Mouse (Mus musculus) G1E-ER4 (cell line): ENCODE measurements around the gene Uckl1. TPM values are rescaled to one million over a fixed set of nuclear protein-coding genes. Genes with fewer than 3 reads are reported as not detected.

Experiments used
- GATA1 ChIP-seq: IDR thresholded peaks from one replicate; pipeline ENCODE4 v1.8.0; 2012; ENCODE audit warnings: low read length, inconsistent platforms
- polyA plus RNA-seq: library from polyadenylated mRNA; stranded (reverse); fragments of >175 nt; gene quantifications from 2 replicates; pipeline ENCODE4 v1.2.3, GENCODE M21; 2012

Uckl1 gene
- polyA plus RNA-seq, 1 experiment, result 72.0 TPM

DNA sequence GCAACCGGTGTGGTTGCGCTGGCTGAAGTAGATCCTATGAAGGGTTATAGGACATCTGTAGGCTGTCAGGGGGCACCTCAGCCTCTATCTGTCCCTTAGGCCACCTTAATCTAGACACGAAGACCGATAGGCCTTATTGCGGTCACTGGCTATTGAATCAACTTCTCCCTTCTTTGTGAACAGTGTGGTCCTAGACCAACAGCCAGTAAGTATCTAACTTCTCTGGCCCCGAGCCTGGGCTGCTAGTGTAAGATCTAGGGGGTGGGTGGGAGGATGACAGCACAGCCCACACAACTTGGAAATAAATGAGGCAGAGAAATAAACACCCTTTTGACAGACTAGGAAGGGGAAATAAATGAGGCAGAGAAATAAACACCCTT is 8.3 kb upstream of the Uckl1 start:
- TF ChIP-seq GATA1, result peak; percentile 22

DNA sequence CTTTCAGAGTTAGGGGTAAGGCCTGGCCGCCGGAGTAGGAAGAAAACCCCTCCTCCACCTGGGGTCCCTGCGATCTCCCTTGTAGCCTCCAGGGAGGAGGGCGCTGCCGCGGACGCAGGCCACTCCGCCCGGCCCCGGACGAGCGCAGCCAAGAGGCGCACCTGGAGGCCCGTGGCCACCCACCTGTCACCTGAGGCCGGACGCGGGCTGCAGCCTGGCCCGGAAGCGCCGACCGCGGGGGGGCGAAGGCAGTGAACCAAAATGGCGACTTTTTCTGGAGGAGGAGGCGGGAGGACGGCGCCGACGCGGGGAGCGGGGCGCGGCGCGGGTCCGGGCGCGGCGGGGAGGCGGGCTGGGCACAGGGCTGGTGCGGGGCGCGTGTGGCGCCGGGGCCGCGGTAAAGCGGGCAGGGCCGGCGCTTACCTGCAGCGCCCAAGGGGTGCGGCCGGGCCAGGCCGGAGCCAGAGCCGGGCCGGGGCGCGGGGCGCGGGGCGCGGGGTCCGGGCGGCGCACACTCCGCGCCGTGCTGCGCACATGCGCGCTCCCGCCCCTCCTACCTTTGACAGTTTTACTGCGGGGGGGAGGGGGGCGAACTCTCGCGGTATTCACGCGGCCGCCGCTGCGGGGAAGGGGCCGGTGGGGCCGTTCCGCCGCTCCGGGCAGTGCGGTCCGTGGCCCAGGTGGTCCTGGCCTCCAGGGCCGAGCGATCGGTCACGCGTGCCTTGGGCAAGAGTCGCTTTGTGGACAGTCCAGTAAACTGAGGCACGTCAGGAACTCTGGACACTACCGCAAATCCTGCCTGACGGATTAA is 7.7 kb upstream of the Uckl1 start, which contains the start of gene Zfp512b:
Gene Zfp512b (minus strand): TSS at position 573 of the 811 bp plus-strand sequence.
- no peak for TF ChIP-seq GATA1

DNA sequence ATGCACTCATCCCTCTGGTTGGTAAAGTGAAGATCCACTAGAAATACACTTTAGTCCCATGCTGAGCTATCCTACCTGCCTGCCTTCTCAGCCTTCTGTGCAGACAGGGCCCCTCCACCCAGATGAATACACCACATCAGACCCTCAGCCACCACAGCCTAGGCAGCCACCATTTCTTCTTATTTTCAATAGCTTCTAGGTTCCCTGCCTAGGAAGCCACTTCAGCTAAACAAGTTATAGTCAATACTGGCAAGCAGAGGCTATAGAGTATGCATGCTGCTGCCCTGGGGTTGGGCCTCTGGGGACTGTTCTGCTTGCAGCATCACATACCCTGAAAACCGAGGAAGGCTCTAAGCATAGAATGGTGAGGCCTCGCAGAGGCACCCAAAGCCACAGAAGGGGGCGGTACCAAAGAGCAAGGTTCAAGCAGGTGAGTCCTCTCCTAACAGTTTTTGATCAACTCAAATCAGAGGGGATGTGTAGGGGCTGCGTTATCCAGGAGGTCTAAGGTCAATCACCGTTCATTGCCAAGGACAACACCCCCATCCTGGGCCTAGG is 6.9 kb upstream of the Uckl1 start, which contains the start of gene Prpf6:
Gene Prpf6 (plus strand): TSS at position 341 of the 558 bp plus-strand sequence.
- no peak for TF ChIP-seq GATA1

DNA sequence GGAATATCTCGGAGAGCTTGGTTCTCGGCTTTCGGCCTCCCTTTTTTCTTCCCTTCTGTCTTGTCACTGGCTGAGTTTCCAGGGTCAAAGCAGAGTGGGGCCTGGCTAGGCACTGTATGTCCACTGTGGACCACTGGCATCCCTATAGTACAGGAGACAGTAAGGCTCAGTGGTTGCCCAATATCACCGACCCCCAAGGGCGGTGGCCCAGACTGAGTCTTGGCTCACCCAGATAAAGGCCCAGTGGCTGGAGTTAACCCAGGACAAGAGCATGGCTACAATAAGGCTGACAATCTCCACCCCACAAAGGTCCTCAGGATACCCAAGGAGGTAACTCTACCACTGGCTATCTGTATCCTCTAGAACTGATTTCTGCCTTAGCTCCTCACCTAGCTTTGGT is 5.8 kb upstream of the Uckl1 start:
- no peak for TF ChIP-seq GATA1

DNA sequence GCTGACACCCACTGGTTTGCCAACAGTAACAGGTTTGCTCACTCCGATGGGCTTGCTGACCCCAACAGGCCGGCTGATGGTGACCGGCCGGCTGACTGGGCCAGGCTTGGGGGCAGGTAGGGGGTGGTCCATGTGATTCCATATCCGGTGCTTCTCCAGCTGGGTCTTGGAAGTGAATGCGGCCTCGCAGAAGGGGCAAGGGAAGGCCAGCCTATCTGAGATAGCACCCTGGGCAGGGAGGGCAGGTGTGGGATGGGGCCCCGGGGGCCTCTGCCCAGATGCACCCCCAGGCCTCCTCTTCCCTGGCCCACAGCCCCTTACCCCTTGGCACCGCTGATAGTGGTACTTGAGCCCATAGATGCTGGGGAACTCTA is 5.0 kb upstream of the Uckl1 start:
- no peak for TF ChIP-seq GATA1

DNA sequence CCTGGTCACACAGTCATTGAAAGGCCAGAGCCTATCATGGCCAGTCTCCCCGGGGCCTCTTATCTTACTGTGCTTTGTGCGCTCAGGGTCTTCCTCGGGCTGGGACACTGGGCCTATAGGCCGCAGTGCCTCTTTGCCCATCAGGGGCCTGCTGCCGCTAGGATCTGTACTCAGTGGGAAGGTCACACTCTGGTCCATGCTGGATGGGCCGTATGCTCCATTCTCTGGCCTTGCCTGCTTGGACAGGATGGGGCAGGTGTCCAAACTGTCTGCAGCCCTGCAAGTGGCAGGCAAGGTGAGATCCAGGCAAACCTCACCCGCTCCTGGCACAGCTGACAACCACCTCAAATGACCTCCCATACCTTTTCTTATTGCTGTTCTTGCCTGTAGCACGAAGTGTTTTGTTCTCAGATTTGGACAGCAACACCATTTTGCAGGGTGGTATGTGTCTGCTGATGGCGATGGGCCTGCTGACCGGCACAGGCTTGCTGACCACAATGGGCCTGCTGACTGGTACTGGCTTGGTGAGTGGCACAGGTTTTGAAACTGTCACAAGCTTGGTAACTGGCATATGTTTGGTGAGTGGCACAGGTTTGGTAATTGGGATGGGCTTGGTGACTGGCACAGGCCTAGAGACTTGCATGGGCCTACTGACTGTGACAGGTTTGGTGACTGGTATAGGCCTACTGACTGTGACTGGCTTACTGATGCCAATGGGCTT is 4.5 kb upstream of the Uckl1 start:
- TF ChIP-seq GATA1, result no peak

DNA sequence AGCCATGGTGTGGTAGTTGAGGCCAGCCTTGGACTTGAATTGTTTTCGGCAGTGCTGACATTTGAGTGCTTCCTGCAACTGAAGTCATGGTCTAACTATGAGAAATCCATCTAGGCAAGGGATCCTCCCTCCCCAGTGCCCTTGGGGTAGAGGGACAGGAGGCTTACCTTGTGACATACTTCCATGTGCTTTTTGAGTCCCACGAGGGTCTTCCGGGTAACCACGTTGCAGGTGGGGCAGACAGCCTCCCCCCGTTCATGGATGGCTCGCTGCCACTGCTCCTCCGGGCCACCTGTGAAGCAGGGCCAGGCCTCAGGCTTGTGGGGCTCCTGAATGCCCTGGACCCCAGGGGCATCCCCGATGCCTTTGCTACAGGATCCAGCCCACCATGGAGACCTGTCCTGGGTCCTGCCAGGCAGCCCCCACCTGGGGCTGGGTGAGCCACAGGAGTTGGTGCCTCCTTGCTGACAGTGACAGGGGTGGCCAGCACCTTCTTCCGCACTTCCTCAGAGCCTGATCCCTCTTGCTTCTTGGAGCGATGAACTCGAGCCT is 3.6 kb upstream of the Uckl1 start:
- TF ChIP-seq GATA1, result no peak

DNA sequence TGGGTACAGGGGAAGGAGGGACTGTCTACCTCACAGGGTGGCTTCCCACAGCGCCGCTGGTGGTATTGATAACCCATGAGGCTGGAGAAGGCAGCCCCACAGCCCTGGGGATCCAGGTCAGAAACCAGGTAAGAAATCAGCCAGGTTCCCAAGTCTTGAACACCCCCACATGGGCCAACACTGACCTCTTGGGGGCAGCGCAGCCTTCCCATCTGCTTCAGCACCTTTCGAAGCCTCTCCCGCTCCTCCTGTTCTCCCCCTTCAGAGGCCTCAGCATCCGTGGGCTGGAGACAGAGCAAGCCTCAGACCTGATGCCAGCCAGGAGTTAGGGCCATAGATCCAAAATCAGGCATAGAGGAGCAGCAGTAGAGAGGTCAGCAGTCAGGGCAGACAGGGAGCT is 3.1 kb upstream of the Uckl1 start:
- no peak for TF ChIP-seq GATA1

DNA sequence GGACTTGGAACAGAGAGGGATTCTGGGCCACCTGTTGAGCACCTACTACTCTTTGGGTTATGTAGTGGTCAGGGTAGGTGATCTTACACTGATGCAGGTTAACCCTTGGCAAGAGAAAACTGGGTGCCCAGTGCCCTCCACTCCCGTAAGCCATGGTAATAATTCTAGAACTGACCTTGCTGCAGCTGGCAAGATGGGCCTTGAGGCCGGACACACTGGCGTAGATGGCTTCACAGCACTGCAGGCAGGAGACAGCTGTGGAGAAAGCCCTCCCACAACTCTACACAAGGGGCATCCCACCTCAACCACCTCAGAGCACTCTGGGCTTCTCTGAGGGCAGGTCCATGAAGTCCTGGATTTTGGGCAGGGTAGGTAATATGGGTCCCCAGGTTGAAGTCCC is 1.4 kb upstream of the Uckl1 start:
- no peak for TF ChIP-seq GATA1

DNA sequence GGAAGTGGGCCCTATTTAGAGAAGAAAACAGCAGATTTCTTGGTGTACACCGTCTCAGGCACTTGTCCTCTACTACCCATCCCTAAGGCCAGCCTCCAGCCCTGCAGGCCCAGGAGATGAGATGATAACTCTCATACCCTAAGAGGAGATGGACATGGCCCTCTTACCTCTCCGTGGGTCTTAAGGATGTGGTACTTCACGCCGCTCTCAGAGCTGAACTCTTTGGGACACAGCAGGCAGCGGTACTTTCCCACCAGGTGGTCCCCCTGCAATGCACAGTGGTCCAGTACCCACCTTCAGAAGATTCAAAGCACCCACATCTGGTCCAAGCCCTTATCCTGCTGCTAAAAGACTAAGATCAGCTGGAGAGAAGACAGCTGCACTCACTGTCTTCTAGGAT is 814 bp upstream of the Uckl1 start:
- TF ChIP-seq GATA1, result no peak

DNA sequence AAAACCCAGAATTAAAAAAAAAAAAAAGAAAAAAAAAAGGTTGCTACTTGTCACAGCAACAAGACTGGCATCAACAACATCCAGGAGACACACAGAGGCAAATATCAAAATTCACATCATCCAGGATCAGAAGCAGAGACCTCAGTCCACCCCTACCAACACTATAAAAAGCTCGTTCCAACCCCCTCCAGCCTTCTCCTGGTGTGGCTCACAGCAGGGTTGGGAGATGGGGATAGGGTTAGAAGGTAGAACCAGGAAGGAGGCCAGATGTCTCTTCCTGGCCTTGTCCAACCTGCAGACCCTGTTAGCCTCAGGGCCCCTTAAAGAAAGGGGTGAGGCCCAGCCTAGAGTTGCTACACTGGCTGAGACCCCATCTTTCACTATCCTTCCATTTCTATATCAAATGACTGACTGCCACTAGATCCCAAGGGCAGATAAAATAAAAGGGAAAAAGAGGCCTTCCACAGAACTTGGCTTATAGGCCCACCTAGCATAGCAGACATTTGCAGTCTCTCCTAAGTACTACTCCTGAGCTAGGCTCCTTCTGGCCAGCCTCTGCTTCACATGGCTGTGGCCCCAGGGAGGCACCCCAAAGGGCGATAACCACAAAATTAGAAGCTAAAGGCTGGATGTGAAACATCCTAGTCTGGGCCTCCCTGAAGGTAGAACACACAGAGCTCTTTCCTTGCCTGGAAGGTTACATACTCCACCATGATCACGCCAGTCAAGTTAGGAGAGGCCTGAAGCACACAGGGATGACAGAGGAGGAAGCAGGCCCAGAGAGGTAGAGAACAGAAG is 1.0 kb downstream of the Uckl1 start:
- TF ChIP-seq GATA1, result no peak

DNA sequence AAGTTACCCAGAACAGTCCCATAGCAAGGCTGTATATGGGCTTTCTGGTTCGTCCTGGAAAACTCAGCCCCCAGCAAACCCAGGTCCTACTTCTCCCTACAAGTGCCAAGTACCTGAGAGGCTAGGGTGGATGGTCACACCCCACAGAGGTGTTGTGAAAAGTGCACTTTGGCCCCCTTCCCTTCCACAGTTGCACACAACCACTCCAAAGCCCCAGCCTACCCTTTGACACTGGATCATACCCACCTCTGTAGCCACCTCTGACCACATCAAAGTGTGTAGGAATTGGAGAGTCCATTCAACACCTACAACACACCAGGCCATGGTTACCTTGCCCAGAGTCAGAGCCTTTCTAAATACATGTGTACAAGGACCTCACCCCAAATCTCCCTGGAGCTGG is 1.8 kb downstream of the Uckl1 start:
- no peak for TF ChIP-seq GATA1

DNA sequence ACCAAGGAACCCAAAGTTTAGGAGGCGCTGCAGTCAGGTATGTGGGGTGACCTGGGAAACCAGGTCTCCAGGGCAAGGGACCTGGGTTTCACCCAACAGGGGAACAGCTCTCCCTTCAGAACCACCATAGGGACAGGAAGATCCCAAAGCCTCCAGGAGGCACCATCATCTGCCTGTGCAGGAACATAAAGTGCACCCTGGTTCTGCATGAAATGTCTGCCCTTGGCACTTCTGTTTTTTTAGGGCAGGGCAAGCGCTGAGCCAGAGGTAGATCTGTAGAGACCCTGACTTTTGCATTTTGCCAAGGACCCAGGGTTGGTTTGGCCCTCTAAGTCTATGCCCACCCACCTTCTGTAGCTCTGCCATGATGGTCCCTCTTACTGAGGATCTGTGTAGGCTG is 2.3 kb downstream of the Uckl1 start:
- TF ChIP-seq GATA1, result no peak

DNA sequence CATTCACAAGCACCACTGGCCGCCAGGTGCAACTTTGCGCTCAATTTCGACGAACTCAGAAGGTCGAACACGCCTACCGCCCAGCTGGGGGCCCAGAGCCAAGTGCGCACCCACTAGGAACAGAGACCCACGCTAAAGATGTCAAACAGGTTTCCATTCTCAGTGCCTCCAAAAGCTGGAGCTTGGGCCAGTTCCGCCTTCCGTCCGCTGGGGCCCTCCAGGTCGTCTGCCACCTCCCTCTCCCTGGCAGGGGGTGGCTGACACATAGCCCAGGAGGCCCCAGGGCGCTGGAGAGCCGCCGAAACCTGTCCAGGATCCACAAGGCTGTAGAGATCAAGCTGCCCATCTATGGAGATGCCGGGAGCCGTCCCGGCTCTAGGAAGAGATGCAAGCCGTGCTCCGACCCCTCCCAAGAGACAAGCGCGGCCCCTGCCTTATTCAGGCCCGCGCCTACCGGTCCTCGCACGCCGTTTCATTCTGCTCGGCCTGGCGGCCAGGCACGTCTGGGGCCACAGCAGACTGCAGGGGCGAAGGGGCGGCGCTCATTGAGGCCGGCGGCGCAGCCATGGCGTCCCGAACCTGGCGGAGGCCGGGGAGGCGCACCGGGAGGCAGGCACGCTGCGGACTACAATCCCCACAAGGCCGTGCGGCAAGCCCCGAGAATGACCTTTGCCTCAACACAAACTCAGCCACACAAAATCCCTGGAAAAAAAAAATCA is 3.1 kb downstream of the Uckl1 start:
- TF ChIP-seq GATA1, result no peak

DNA sequence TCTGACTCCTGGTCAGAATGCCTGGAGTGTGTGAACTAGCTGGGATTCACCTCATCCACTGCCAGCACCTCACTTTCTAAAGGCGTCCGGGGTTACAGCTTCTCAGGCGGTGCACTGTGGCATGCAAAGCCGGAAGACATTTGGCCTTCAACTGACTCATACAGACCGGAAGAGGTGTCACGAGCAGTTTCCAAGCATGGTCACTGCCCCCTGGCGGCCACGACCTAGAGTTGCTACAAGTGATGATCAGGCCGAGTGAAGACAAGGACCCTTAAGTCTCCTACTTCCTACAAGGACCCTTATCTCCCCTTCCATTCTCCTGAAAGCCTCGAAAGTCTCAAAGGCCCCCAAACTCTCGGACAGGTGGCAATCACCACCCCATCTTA is 3.7 kb downstream of the Uckl1 start:
- TF ChIP-seq GATA1, result no peak
